Mouse (Mus musculus): ENCODE results near the gene Chd2.
A peak's percentile ranks its signal among the peaks of the same experiment; 100 is the strongest.

The Chd2 gene

DNA sequence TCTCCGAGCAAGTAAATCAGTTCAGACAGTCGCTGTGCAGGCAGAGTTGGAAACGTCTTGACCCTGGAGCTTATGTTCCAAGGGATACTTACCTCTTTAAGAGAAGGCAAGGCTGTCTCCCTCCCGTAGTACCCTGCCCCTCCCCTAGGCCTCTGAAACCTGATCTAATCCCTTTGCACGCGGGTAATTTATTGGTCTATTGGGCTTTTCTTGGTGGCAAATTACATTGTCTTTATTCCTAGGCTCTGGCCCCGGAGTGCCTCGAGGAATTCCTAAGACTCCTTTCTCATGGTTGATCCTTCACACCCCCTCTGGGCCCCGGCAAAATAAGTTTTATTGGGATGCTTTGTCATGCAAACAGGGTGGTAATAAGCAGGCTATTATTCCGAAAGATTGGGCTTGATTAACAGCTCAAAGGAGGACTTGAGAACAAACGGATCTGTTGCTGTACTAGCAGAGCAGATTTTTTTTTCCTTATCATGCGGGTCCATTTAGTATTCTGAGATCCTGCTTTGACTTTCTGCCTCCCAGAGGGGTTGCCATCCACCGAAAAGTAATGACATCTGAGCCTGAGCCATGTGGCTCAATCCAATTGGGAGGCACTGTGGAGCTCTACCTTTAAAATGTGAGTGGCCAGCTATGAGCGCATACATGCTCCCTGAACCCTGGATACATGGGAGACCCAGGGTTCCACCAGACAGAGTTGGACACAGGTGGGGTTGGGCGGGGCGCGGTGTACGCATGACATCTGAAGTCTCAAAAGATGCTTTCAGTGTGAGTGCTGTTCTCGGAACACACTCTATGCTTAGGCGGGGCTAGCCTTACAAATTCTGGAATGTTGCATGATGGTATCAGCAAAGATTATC lies 141.3 kb downstream of the Chd2 start:
- DNase-seq = no peak

DNA sequence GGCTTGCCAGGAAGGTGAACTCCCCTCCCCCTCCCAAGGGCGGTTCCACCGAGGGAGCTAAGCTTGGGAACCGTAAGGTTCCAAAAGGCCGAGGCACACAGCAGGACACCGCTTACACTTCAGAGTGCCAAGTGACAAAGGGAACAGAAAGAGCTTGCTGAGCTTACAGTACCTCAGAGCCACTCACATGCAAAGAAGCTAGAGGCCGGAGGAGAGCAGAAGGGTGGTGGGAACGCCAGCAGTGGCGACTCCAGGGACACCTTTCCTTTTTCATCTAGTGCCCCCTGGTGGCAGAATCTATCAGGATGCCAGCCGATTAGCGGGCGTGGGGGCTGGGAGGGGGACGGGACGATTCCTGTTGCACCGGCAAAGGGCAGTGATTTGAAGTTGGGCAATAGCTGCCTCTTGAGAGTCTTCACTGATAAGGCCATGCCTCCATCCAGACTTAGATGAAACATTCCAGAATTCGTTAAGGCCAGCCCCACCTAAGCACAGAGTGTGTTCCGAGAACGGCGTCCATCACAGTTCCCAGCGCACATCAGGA lies 142.1 kb downstream of the Chd2 start:
- peak; percentile 86 to 93 for DNase-seq

DNA sequence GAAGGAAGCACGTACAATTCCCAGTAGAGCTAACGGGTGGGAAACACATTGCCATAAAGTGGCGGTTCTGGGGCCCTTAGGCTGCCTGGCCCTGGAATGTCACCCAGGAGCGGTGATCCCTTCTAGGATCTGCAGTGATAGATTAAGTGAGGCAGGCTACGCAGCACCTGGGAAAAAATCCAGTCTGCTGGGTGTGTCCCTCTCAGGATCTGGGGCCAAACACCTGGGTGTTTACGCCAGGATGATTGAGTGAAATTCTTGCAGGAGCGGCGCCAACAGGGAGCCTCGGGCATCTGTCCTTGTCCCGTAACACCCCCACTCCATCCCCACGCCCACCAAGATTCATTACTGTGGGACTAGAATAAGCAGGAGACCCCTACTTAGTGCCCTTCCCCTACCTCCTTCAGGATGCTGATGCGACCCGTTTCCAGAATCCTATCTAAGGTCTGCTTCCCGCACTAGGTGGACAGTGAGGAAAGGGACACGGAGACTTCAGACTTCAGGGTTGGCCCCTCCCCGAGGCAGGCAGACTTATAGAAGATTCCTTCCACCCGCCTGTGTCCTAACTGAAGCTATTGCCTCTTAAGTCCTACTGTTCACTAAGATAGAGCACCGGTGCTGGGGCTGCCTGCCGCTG lies 142.7 kb downstream of the Chd2 start:
- DNase-seq = no peak

DNA sequence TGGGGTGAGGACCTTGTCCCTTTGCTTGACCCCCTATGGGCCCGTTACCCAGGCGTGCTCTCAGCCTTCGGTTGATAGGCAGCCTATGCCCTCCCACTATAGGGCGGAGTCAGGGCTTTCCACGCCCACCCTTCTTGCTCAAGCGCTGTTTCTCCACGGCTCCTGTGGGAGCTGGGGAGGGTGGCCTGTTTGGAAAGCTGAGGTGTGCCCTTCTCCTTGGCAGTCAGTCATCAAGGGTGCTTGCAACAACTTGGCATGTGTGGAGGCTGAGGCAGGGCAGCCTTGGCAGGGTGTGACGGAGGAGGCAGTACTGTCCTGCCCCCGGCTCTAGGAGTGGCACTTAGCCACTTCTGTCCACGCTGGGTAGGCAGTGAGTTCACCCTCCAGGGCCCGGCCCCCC lies 143.3 kb downstream of the Chd2 start:
- DNase-seq = peak in 1 of 2 experiments; percentile 63

DNA sequence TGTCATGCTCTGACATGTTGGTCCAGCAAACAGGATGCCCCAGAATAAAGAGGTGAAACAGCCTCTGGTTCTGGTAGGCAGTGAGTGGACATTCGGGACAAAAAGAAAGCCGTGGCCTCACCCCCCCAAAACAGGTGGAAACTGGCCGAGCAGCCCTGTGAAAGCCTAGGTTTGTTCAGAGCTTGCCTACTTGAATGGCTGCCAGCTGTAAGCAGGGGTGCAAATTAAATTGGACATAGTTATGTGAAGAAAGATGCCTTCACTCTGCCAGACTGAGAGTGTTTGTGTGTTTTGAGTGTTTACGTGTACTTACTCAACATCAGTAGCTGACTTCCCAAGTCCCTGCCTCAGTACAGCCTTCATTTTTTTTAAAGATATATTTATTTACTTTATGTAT lies 147.6 kb downstream of the Chd2 start:
- no peak for DNase-seq

DNA sequence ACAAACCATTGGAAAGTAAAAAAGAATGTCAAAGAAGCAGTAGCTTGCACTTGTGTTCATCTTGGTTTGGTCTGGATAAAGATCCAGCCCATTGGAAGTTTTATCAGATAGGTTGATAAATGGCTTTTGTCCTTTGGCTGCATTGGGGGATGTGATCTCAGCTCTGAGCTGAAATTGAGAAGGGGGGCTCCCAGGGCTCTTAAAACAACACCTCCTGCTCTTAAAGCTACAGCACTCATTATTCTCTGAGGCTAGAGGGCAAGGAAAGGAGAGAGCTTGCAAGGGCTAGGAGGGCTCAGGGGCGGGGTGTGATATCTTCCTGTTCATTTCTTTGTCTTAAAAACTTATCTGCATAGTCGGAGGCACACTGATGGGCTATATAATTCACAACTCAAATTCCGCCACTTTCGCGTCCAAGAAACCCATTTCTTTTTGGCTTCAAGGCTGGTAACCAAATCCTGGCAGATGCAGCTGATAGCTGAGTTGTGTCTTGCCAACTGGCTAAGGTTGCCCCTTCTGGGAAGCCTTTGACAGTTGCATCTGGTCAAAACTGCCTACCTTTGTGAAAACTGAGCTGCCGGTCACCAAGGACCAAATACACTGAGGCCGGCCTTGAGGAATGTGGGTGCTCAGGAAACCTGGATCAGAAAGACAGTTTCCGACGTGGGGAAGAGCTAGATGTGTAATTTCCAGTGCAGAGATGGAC lies 148.2 kb downstream of the Chd2 start:
- no peak for DNase-seq

DNA sequence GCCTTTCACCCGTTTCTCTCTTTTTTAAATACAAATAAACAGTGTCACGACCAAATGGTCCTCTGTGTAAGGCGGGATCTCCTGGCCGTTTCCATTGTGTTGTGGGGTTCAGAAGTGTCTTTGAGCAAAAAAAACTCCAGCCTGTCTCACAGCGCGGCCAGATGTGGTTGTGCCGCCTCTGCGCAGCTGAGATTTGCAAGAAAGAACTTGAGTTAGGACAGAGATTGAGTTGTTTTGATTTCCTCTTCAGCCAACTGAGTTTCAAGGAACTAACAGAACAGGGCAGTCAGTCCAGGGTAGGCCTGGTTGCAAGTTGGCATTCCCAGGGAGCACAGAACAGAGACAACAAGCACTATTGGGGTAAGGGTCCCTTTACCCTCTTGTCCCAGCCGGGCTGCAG lies 149.3 kb downstream of the Chd2 start:
- DNase-seq = no peak

DNA sequence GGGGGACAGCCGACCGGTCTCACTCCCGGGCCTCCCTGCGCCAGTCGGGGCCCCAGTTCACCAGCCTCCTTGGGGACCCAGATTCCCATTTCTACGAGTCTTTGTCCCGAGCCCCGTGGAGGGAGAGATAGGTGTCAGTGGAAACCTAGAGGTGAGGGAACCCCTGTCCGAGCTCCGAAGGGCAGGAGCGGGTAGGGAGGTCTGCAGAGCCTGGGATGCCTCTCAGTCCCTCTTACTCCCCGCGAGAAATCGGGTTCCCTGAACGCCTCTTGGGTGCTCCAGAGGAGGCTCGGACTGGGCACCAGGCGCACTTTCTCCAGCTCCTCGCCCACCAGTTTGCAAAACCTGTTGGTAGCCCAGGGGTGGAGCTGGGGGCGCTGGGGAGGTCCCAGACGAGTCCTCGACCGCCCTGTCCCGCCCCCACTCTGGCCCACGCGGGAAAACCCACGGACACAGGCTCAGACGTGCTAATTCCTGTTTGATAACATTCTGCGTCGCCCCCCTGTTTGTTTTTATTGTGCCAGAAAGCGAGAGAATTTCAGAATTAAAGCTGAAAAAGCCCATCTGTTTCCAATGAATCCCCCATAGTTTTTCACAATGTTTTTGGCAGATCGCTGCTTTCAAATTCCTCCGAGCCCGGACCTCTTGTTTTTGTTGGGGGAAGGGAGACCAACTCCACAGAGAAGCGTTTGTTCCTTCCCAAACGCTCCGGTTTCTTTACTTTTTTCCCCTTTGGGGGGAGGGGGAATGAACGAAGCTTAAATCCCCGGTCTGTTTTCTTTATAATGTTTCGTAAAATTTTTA lies 149.9 kb downstream of the Chd2 start:
- DNase-seq = peak in 1 of 2 experiments; percentile 39

DNA sequence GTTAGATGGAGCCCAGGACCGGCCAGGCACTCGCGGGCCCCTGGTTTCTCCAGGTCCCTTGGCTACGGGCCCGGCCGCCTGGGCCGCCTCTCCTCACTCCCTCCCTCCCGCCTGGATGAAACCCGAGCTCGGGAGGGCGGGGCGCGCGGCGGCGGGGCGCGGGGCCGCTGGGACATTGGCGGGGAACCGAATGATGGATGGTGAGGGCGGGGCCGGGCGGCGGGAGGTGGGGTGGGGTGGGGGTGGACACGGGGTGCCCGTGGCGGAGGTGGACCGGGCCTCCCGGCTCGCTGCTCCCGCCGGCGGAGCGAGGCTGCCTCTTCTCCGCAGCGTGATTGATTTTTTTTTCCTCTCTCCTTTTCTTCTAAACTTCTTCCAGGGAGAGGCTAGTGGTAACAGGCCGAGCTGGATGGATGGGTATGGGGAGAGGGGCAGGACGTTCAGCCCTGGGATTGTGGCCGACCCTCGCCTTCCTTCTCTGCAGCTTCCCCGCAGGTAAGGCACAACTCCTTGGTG lies 150.6 kb downstream of the Chd2 start:
- DNase-seq = peak; percentile 67 to 73

DNA sequence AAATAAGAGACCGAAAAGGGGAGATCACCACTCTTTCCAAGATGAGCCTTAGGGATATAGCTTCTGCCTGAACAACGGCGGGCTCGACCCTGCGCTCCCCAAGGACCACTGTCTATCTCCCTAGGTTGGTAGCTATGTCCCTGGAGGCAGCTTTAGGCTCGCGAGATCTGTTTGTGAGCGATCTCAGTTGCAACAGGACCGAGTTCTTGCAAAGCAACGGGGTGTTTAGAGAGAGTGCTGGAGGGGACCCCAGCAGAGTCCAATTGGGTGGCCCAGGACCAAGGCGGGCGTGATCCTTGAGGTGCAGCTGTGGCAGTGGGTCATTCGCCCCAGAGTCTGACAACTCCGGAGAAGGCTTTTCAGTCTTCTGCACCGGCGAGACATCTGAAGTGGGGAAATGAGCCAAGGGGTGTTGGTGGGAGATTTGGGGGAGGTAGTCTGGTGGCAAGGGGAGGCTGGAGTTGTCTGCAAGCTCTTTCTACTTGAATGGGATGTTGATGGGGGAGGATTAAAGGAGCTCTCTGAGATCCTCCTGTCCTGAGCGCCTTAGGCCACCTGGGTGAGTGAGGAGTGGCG lies 151.1 kb downstream of the Chd2 start:
- no peak for DNase-seq

DNA sequence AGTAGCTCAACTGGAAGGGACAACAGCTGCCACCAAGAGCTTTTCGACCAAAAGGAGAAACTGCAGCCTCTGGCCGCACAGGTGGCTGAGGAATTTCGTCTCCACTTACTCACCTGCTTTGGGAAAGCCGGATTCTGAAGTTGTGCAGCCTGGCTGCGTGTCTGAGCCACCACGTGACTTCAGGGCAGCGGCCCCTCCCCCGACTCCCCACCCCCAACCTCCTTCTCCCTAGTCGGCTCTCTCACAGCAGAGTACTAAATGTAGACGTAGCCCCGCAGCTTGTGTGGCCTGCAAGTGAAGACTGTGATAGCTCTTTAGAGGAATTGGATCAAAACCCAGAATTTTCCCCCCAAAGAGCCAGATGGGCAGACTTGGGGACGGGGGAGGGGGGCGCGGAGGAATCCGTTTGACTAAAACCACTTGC lies 151.7 kb downstream of the Chd2 start:
- no peak for DNase-seq

DNA sequence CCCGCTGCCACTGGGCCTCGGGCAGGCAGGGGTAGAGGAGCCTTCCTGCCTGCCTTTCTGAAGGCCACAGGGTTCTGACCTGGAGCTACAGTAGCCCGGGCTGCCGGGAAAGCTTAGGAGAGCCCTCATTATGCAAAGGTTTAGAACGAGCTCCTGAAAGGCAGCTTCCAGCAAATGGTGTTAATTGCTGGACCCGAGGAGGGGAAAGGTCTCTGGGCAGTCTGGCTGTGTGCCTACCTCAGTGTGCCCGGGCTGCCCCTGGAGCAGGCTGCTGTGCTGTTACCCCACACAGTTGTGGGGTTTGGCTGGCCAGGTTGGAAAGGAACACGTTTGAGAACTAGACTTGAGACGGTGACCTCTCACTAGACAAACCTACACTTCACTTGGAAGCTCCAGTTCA lies 152.2 kb downstream of the Chd2 start:
- DNase-seq = no peak

DNA sequence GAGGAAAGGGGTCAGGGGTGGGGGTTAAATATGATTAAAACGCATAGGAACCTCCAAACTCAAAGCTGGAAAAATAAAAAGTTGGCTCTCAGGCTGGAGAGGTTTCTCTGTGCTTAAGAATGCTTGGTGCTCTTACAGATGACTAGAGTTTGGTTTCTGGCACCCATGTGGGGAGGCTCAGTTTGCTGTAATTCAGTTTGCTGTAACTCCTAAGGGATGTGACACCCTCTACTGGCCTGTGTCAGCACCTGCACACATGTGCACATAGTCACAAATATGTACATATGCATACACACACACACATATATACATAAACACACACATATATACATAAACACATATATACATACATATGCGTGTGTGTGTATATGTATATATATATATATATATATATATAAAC lies 152.8 kb downstream of the Chd2 start:
- no peak for DNase-seq

DNA sequence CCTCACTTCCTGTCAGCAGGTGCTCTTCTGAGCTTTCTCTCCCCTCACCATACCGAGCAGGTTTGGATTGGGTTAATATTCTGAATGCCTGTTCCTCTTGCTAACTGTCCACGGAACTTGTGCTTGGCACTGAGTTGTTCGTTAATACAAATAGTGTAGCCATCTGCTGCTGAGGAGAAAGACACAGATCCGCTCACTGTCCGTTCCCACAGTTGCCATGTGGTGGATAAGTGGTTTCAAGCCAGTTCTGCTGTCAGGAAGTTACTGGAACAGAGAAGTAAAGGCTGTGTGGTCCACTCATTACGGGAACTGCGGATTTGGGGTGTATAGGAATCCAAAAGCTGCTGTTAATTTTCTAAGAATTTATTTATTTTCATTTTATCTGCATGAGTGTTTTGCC lies 158.8 kb downstream of the Chd2 start:
- DNase-seq = no peak

DNA sequence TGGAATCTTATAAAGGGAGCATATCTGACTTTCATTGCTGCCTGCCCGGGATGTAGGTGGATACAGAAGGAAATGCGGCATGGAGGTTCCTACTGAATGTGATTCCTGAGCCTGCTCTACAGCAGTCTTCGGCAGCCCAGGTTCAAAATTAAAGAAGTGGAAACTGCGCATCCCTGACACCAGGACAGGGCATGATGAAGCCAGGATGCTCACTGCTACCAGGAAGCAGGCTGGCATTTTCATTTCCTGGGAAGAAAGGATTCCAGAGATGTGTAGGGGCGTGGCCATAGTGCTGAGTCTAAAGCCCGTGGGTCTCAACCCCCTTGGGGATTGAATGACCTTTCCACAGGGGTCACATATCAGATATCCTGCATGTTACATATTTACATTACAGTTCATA lies 163.6 kb downstream of the Chd2 start:
- no peak for DNase-seq

DNA sequence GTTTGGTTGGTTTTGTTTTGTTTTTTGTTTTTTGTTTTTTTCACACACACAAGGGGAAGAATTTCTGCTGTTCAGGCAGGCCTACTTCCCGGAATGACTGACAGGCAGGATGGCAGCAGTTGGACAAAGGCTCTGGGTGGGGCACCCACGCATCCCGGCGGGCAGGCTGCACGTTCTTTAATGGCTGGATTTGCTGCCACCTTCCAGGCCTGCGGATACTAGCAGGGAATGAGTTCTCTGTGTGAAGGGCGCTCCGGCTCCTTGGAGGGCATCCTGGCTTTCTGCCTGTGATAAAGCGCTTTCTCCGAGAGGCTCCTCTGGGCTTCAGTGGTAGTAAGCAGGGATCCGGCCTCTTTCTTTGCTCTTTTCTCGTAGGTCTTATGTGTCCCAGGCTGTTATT lies 164.3 kb downstream of the Chd2 start:
- DNase-seq = no peak

All from cerebellum, postnatal 14 days (tissue).